Mouse (Mus musculus): ENCODE data around the gene 5031439G07Rik. TPM values are rescaled to one million over a fixed set of nuclear protein-coding genes. Genes with fewer than 3 reads are reported as not detected.
A peak's percentile ranks its signal among the peaks of the same experiment; 100 is the strongest.

The 5031439G07Rik gene
- total RNA-seq, 2 experiments from 2014 or later: 38.6 to 47.8 TPM

DNA sequence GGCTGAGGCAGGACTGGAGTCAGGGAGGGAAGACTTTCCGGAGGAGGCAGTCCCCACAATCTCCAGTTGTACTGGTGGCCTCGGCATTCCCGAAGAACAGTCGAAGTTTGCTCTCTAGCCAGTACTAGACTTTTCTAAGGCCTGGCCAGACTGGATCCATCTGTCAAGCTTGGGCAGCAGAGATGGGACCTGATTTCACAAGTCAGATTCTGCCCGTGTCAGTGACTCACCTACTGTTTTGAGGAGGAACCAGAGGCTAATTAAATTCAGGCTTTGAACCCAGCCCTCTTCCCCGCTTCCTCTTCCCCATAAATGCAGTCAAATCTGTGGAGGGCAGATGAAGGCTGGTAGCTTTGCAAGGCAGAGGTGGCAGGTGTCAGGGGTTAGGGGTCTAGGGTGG, 6.7 kb upstream of the 5031439G07Rik start:
- DNase-seq: no peak

DNA sequence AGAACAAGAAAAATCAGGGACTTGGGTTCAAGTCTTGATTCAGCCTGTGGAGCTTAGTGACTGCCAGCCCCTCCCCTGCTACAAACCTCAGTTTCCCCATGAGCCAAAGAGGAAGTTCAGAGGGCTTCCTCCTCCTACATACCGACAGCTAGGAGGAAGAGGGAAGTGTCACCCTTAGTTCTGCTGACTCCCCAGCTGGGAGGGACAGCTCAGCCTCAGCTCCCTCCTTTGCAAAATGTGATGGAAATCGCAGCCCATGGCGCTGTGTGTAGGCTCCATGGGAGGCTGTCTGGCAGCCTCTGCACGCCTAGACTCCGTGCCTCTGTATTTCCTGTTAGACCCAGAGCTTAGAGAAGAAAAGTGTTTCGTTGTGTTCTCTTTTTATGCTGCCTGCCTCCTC, 6.1 kb upstream of the 5031439G07Rik start:
- no peak for DNase-seq

DNA sequence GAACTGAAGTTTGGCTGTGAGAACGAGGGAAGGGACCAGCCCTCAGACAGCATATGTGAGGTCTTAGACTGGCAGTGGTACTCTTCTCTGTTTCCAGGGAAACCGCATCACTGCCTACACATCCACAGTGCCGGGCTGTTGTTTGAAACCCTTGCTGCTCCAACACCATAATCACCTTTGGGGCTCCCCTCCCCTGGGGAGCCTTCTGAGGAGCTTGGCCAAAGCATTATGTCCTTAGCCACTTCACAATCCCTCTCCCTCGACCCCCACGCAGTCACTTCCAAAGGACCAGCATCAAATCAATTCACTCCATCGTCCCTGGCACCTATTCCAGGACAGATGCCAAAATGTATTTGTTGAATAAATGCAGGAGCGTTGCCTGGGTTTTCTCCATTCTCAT, 1.4 kb upstream of the 5031439G07Rik start:
- no peak for DNase-seq

DNA sequence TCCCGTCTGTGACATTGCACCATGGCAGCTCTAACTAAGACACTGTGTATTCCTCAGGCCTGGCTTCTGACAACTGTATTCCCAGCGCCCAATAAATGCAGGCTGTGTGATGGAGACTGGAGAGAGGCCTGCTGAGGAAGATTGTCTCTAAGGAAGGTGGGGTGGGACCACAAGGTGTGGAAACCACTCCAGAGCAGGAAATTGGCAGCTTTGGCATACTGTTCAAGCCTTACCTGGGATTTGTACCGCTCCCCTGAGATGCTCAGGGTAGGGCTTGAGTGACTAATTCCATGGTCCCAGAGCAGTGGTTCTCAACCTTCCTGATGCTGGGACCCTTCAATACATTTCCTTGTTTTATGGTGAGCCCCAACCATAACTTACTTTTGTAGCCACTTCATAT, 747 bp upstream of the 5031439G07Rik start:
- no peak for DNase-seq

DNA sequence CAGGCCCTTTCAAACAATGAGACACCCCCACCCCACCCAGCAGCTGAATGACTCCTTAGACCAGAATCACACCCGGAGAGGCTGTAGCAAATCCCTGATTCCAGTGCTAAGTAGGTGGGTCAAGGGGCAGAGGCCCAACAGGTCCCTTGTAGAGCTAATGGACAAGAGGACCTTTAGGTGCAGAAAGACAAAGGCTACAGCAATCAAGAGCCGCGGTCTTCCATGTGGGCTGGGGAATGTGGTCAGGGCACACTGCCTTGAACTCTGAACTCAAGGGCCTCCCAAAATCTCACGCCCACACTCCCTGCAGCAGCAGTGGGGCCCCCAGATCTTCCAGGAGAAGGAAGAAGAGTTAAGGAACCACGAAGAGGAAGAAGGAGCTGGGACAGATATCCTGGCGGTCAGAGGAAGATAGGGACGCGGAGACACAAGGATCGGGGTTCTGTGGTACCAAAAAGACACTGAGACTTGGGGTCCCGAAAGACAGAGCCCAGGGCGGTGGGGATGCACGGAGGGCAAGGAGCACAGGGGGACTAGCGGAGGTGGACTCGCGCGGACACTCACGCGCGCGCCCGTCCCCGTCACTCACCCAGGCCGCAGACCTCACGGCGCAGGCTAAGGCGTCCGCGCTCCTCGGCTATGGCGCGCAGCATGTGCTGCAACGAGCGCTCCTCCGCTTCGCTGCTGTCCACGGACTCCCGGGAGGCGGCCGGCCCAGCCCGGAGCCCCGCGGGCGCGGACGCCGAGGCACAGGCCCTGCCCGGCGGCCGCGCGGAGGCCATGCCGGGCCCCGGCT, 1.1 kb downstream of the 5031439G07Rik start:
- DNase-seq: peak; percentile 65

DNA sequence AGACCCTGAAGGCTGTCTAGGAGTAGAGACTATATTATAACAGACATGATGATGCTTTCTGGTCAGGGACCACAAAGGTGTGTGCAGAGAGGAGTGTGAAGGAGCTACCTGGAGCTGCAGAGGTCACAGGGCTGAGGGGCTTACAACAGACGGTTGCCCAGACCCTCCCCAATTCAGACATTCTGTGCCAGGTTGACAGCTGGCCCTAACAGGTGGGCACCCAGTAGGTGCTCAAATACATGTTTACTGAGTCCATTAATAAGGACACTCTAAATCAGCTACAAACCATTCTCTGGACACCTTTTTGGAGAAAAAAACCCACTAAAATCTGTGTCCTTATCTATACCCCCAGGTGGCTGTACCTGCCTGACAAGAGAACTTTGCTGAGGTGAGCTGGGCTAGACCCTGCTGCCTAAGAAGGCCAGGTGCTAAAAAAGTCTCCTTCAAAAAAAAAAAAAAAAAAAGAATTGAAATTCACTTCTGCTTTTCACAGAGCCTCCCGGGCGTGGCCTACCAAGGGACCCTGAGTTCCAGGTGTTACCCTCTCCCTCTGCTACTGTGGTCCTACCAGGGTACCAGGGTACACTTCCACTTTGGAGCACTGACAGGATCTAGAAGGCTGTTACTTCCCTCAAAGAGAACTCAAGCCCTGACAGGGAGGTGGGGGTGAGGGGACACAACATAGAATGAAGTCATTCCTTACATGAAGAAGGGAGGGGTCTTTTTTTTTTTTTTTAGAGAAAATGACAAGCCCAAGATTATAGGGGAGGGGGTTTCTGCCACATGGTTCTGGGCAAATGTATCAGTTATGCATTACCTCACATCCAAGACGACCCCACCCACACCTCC, 2.0 kb downstream of the 5031439G07Rik start:
- no peak for DNase-seq

DNA sequence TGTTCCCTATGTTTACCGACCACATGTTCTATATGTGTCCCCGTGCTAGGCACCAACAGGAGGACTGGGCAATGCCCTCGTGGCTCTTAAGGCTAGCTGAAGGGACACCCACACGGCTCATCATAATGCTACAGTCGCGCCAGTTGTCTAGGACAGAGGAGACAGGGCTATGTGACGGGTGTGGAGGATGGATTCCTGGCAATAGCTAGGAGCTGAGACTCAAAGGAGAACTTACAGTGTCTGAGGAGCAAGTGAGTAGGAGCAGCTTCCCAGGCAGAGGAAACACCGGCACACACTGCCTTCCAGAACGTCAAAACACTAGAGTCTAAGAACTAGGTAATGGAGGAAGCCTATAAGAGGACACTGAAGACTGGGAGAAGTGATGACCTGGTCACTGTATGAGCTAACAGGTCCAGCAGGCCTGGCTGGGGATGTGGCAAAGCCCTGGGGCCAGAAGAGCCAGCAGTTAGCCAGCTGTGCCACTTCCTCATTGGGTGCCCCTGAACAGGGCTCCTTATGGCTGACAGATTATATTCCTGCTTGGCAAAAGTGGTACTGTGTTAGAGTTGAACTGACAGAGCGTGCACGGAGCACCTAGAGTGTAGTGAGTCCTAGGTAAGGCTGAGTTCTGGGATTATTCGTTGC, 2.7 kb downstream of the 5031439G07Rik start:
- no peak for DNase-seq

DNA sequence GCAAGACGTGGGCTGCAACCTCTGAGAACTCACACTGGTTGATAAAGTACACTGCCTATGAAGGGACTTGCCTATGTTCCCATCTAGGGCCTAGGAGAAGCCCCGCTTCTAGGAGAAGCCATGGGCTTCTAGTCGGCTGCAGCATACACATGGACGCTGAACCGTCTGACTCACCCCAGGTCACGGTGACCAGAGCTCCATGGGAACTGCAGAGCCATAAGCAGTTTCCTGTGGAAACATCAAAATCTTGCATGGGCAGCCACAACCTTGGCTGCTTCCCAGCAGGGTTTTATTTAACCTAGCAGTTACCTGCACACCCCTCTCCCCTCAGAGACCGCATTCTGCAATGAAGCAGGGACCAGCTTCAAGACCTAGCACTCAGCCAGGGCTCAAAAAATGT, 4.6 kb downstream of the 5031439G07Rik start:
- DNase-seq: no peak

DNA sequence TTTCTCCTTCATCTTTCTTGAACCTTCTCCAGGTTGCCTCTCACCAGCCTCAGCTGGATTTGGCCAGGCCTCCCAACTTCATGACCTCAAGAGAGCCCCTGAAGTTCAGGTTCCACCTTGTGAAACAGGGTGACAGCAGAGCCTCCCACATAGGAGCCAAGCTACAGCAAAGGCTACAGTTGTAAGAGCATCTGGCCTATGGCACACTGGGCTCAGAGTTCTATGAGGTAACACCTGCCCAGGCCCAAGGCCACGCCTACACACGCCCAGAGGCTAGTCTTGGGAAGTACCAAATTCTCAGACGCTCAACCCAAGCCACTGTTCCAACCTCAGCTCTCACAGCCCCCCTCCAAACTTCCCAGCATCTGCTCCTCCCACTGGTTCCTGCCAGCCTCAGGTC, 5.5 kb downstream of the 5031439G07Rik start:
- peak; percentile 68 for DNase-seq

DNA sequence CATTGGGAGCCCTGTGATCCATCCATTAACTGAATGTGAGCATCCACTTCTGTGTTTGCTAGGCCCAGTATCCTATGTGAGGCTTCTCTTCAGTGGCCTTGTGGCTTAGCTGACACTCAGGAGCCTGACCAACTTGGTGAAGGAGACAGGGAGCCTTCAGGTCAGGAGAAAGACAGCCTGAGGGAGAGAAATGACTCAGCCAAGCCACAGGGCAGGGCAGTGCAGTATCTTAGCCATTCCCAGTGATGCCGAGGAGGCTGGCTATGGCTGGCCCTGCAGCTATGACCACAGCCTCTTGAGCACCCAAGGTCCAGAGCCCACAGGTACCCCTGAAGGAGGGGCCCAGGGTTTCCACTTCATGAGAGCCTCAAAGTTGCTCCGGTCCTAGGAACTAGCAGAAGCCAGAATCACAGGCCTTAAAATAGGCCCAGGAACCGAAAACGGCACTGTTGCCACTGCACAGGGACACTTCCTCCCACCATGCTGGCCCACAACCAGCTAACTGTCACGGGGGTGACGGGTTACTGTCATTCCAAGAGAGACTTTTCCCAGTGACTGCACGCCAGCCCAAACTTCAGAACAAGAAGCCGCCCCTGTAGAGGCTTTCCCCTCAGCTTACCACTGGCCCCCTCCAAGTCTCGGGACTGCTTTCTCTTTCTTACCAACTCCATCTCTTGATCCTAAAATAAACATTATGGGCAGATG, 6.6 kb downstream of the 5031439G07Rik start:
- DNase-seq: no peak

DNA sequence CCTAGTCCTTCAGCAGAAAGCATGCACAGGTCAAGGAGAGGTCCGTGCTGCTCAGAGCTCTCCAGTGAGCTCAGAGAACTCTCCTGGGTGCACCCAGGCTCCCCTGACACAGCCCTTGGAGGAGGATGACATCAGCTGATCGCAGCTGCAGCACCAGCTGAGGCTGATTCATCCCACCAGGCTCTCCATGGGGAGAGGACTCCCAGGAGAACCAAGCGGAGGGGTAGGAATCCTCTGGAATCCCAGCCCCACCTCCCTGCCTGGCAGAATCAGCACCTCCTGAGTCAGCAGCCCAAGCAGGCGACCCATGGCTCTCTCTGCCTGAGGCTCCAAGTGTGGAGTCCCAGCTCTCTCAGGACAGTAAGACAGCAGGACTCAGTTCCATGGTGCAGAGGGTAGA, 12.6 kb downstream of the 5031439G07Rik start:
- peak; percentile 72 for DNase-seq

DNA sequence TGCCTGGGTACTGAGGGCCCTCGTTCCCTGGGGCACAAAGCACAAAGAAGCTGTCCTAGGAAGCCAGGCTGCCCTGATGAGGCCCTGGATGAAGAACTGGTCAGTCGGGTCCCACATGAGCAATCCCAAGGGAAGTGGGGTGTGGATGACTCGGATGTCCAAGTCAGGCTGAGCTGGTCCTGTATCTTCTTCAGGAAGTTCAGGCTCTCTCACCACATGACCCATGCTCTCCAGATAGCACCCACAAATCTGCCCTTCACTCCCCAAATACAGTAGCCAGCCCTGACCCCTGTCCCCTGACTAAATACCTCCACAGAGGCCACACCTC, 14.8 kb downstream of the 5031439G07Rik start:
- DNase-seq: no peak

DNA sequence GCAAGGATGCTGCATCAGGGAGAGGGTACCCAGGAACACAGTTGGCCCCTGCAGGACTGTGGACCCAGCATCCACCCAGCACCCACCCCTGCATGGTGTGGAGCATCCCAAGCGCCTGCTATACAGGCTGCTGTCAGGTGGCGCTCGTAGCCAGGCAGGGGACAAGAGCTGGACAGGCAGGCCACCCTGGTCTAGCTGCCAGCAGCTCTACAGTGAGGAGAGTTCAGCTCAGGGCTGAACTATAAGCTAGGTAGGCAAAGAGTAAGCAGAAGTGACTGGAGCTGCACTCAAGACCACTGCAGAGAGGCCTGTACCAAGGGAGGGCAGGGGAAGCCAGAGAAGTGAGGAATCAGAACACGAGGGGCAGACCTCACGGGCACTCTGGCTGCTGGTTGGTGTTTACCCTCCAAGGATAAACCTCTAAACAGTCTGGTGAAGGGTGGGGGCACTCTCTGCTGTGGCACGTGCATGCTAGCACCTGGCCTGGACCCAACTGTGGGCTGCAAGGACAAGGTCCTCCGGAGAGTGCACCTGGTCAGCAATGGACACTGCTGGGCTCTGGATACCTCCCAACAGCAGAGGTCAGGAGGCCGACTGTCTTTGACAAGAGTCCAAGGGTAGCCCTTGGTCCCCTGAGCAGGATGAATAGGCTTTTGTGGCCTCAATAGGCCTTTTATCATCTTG, 15.3 kb downstream of the 5031439G07Rik start:
- DNase-seq: no peak

DNA sequence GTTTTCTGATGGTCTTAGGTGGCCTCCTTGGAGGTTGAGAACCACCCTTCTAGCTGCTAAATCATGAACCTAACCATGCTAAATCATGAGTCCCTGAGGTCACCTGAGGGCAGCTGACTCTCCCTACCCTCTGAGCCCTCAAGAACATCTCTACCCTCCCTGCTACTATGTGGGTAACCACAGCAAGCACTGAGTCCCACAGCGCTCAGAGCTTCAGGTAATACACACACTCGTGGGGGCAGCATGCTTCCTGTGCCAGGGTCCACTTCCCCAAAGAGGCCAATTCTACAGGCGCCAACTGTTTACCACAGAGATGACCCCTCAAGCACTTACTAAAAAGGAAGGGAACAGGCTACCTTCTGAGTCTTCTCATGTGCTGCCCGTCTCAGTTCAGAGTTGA, 19.8 kb downstream of the 5031439G07Rik start:
- no peak for DNase-seq

DNA sequence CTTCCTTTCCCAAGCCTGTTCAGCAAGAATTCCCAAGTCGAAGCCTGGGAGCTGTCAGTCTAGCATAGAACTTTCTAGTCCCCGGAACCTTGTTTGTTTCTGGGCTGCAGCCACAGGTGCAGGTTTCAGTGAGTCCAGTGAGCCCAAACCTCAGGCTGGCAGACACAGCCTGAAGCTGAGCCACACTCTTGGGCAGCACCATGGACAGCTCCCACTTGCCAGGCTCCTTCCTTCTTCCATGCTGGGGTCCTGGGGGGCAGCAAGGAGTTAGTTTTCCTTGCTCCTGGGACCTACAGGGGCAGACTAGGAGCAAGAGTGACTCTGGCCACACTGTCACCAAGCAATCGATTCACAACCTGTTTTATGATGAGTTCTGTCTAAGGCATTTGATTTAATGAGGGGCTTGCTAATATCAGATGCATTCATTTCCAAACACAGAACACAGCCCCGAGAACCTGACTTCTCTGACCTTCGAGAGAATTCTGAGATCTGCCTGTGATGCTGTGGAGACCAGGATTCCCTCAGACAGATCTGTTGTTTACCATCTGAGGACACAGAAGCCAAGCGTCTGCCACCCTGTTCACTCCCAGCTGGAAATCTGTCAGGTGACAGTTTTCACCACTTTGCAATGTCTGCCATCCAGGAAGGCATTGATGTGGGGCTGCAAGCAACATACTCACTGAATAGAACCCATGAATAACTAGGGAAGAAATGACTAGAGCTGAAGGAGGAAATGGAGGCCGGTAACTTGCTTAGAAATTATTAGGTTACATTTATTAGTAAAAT, 22.6 kb downstream of the 5031439G07Rik start:
- peak; percentile 77 for DNase-seq

DNA sequence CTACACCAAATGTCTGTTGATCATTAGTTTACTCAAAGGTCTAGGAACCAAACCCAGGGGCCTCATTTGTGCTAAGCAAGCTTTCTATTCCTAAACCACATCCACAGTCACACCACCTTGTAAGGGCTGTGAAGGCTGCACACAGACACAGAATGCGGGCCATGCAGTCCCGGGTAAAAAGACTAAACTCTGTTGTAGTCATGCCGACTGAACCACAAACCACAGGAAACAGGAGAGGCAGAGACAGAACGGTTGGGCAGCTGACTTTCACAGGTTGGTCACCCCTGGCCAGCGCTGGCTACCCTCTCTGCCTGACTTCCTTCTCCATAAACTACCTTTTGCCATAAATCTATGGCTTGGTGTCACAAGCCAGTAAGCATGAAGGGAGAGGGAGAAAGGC, 23.6 kb downstream of the 5031439G07Rik start:
- DNase-seq: no peak

DNA sequence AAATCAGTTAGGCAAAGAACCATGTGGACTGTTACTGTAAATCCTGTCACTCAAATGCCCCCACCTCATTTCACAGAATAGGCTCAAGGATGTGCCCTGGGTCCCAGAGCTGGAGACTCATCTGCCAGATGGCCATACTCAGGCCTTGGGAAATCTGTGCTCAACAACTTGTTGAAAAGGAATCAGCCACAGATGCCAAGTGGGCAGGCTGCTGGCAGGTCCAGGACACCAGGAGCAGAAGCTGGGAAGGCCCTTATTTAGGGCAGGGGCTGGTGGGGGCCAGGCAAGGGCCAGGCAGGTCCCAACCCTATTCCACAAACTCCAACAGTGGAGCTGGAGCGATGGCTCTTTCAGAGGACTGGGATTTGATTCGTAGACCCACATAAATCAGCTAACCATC, 25.8 kb downstream of the 5031439G07Rik start:
- DNase-seq: no peak

DNA sequence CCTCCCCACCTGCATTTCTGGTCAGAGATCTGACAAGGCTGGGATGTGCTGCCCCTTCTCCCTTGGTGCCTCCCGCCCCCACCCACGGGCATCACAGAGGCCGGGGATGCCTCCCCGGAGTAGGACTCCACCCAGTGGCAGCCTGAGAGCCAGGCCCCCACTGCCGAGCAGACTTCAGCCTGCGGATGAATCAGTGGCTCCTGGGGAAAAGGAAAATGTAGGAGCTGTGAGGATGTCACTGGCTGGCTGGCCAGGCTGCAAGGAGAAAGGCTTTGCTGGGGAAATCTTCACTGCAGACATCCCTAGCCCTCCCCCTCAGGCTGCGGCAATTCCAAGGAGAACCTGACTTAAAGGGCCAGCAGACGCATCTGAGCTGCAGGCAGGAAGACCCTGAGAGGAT, 27.7 kb downstream of the 5031439G07Rik start:
- DNase-seq: peak; percentile 28

DNA sequence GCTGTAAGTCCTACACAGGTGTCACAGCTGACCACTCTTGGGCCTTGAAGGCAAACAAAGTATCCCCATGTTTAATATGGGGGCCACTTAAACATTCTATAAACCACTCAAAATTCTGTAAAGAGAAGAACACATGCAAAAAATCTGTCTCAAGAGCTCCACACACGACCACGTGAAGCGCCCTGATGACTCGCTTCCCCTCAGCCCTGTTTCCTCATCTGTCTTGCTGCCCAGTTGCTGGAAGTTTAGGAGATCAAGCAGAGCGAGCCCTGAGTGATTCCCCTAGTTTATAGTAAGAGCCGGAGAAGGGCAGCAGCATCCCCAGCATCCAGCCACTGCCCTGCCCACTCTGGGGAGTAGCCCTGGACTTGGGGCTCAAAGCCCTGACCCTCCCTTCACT, 28.5 kb downstream of the 5031439G07Rik start:
- DNase-seq: no peak

DNA sequence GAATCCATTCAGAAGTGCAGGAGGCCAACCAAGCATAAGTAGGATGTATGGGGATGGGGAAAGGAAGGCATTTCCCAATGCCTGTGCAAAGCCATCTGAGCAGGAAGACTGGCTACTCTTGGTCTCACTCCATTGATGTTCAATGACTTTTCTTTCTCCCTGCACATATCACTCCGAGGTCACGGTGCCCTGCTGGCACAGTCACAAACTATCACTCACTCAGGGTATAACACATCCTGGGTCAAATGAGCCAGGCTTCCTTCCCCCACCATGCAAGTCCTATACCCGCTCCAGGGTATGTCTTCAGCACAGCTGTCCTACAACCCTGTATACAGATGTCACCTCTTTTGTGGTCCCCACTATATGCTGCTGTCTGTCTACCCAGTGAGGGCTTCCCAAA, 30.0 kb downstream of the 5031439G07Rik start:
- DNase-seq: peak; percentile 46

DNA sequence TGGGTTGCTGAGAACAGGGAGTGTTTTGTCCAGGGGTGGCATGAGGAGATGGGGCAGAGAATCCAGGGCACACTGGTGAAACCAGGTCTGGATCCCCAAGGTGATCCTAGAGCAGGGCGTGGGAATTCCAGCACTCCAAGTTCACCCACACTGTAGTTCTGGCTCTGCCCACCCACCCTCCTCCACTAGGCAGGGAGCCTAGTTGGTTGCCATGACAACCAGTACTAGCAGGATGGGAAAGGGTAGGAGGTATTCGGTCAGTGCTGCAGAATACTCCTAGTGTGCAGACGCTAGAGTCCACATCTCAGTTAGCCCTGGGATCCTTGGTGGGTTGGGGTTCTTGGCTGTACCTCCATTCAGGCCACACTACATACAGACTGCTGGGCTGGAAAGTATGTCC, 30.5 kb downstream of the 5031439G07Rik start:
- no peak for DNase-seq
